12 mouse cellular contexts compared by ENCODE assay signal in the genomic region with DNA sequence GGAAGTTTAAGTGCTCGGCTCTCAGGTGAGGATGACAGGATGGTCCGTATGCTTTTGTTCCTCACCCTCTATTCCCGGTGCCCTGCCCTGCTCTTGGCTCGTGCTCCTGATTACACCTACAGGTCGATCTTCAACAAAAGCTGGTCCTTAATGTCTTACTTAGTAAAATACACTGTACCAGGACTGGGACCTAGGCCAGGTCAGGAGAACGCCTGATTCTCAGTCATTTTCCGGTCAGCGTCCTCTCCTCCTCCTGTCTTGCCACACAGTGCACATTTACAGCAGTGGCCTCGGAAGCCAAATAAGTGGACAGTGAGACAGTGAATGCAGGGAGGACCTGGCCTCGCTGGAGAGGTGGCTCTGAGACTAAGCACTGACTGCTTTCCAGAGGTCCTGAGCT. TPM values are rescaled to one million over a fixed set of nuclear protein-coding genes. Genes with fewer than 3 reads are reported as not detected.
DNase-seq lines count a peak whose midpoint lies in the region; ATAC-seq and TF ChIP-seq lines count a peak whose summit lies in the region.
"Had no signal": no experiment of that assay in that cellular context is flagged by ENCODE, and none has a peak within 500 bp of the region (broad histone marks: within the 10 kb centered on the region; RNA-seq: fewer than 3 reads in every experiment).

No protein-coding gene starts in this region.

- intact Hi-C loops in heart, postnatal 36 days (cut with DNase I), result no loop called here

- no peak for DNase-seq in heart, postnatal 36 days
- peak; percentile 75 for DNase-seq in kidney, adult 2 months
- no peak for DNase-seq in midbrain, embryonic 14.5 days
- DNase-seq in kidney, postnatal 36 days, result peak; percentile 42 to 69
- DNase-seq in frontal cortex, postnatal 14 days (ENCODE audit: low spot score in 2 of 2), result no peak
- DNase-seq: cerebellum, adult 11 months; heart, postnatal 14 days; thymus, postnatal 14 days had no signal

- TF ChIP-seq CTCF in kidney, adult 2 months (conservative IDR thresholded peaks at IDR 0.05; ENCODE audit: insufficient read depth, insufficient read length, low read depth, low read length), result no peak

- H3K27me3 ChIP-seq in heart, embryonic 13.5 days (replicated peaks), result no peaks in the 10 kb centered on the region
- no peaks in the 10 kb centered on the region for H3K27me3 ChIP-seq in kidney, adult 2 months (replicated peaks; ENCODE audit: control insufficient read depth, insufficient read depth, low read length)
- H3K27me3 ChIP-seq in kidney, embryonic 16.5 days (ENCODE audit: insufficient read depth, low read length), result no peaks in the 10 kb centered on the region
- no peaks in the 10 kb centered on the region for H3K27me3 ChIP-seq in midbrain, embryonic 13.5 days
- no peaks in the 10 kb centered on the region for H3K27me3 ChIP-seq in midbrain, embryonic 14.5 days (ENCODE audit: control insufficient read depth, insufficient read depth, low read length)
- H3K27me3 ChIP-seq: embryonic facial prominence, embryonic 13.5 days had no signal

- TF ChIP-seq POLR2A in kidney, adult 2 months (IDR thresholded peaks at IDR 0.05; ENCODE audit: low read depth, low read length), result no peak

- H3K36me3 ChIP-seq in heart, embryonic 13.5 days, result peaks cover 46% of the 10 kb centered on the region
- peaks cover 3% of the 10 kb centered on the region; the same call in 1 of the 2 replicates for H3K36me3 ChIP-seq in kidney, adult 2 months (ENCODE audit: control insufficient read depth, insufficient read depth, low read length)
- H3K36me3 ChIP-seq in kidney, embryonic 16.5 days (ENCODE audit: insufficient read depth, low read length), result peaks cover 30% of the 10 kb centered on the region
- H3K36me3 ChIP-seq in midbrain, embryonic 13.5 days, result peaks cover 38% of the 10 kb centered on the region
- H3K36me3 ChIP-seq in midbrain, embryonic 14.5 days (ENCODE audit: control insufficient read depth, insufficient read depth, low read length), result peaks cover 41% of the 10 kb centered on the region

- H3K9ac ChIP-seq in heart, embryonic 13.5 days, result 0 out of 2 replicates have a peak overlapping the region, but pooled peaks have one; percentile 34
- H3K9ac ChIP-seq in kidney, embryonic 16.5 days (replicated peaks; ENCODE audit: low read length), result no peak overlapping the region
- no peak overlapping the region for H3K9ac ChIP-seq in midbrain, embryonic 13.5 days (replicated peaks)
- H3K9ac ChIP-seq in midbrain, embryonic 14.5 days (replicated peaks; ENCODE audit: low read length), result no peak overlapping the region
- H3K9ac ChIP-seq: embryonic facial prominence, embryonic 13.5 days had no signal

- H3K4me1 ChIP-seq in heart, embryonic 13.5 days, result peaks cover 49% of the 10 kb centered on the region
- peaks cover 22% of the 10 kb centered on the region; the same call in 1 of the 2 replicates for H3K4me1 ChIP-seq in kidney, adult 2 months (ENCODE audit: control insufficient read depth, insufficient read depth, low read length)
- H3K4me1 ChIP-seq in kidney, embryonic 16.5 days (ENCODE audit: insufficient read depth, low read length), result peaks cover 22% of the 10 kb centered on the region
- H3K4me1 ChIP-seq in midbrain, embryonic 13.5 days (replicated peaks), result peaks cover 42% of the 10 kb centered on the region
- peaks cover 14% of the 10 kb centered on the region for H3K4me1 ChIP-seq in midbrain, embryonic 14.5 days (ENCODE audit: control insufficient read depth, insufficient read depth, low read length)

- WGBS in heart, embryonic 13.5 days, result 82% methylated on average over 10 of the region's 10 CpGs
- 57% methylated on average over 10 of the region's 10 CpGs for WGBS in kidney, adult 2 months
- WGBS in kidney, embryonic 16.5 days, result 83% methylated on average over 10 of the region's 10 CpGs
- WGBS in midbrain, embryonic 13.5 days, result 89% methylated on average over 10 of the region's 10 CpGs
- WGBS in midbrain, embryonic 14.5 days, result 89% methylated on average over 10 of the region's 10 CpGs

- no peak overlapping the region for H3K4me2 ChIP-seq in heart, embryonic 13.5 days
- H3K4me2 ChIP-seq in kidney, embryonic 16.5 days (replicated peaks; ENCODE audit: low read depth, low read length), result no peak overlapping the region
- H3K4me2 ChIP-seq in midbrain, embryonic 13.5 days (replicated peaks), result no peak overlapping the region
- no peak overlapping the region for H3K4me2 ChIP-seq in midbrain, embryonic 14.5 days (ENCODE audit: low read length)
- H3K4me2 ChIP-seq: embryonic facial prominence, embryonic 13.5 days had no signal

- H3K27ac ChIP-seq in heart, embryonic 13.5 days (replicated peaks), result peak overlapping the region; percentile 78; the same call in 1 of the 2 replicates
- 0 out of 2 replicates have a peak overlapping the region, but pooled peaks have one; percentile 17 for H3K27ac ChIP-seq in kidney, adult 2 months (ENCODE audit: insufficient read depth, low read depth, low read length)
- H3K27ac ChIP-seq in kidney, embryonic 16.5 days (ENCODE audit: low read length), result no peak overlapping the region; the same call in 1 of the 2 replicates
- H3K27ac ChIP-seq in midbrain, embryonic 13.5 days, result 0 out of 2 replicates have a peak overlapping the region, but pooled peaks have one; percentile 19
- H3K27ac ChIP-seq in midbrain, embryonic 14.5 days (replicated peaks; ENCODE audit: low read depth, low read length), result no peak overlapping the region; the same call in 1 of the 2 replicates
- H3K27ac ChIP-seq: embryonic facial prominence, embryonic 13.5 days had no signal

- no peak for ATAC-seq in heart, embryonic 13.5 days (ENCODE audit: extremely low read depth, insufficient number of reproducible peaks, low FRiP score, low TSS enrichment)
- ATAC-seq in kidney, embryonic 16.5 days (ENCODE audit: low FRiP score, low TSS enrichment), result no peak
- no peak for ATAC-seq in midbrain, embryonic 13.5 days
- ATAC-seq in midbrain, embryonic 14.5 days (ENCODE audit: low FRiP score, low TSS enrichment), result no peak

- no peaks in the 10 kb centered on the region for H3K9me3 ChIP-seq in heart, embryonic 13.5 days
- no peaks in the 10 kb centered on the region for H3K9me3 ChIP-seq in kidney, embryonic 16.5 days (ENCODE audit: low read length)
- H3K9me3 ChIP-seq in midbrain, embryonic 13.5 days, result no peaks in the 10 kb centered on the region
- H3K9me3 ChIP-seq in midbrain, embryonic 14.5 days (ENCODE audit: control insufficient read depth, low read length), result no peaks in the 10 kb centered on the region
- H3K9me3 ChIP-seq: embryonic facial prominence, embryonic 13.5 days had no signal

- no peak overlapping the region for H3K4me3 ChIP-seq in heart, embryonic 13.5 days
- H3K4me3 ChIP-seq in kidney, adult 2 months (ENCODE audit: insufficient read depth, low read depth, low read length), result no peak overlapping the region
- no peak overlapping the region for H3K4me3 ChIP-seq in kidney, embryonic 16.5 days (ENCODE audit: low read length)
- no peak overlapping the region for H3K4me3 ChIP-seq in midbrain, embryonic 13.5 days (replicated peaks)
- H3K4me3 ChIP-seq in midbrain, embryonic 14.5 days (replicated peaks; ENCODE audit: low read depth, low read length), result no peak overlapping the region
- H3K4me3 ChIP-seq: embryonic facial prominence, embryonic 13.5 days had no signal

RNA-seq across cellular contexts. Expression of a gene that starts 12.0 kb away (rescaled TPM):
- polyA plus RNA-seq in heart, embryonic 13.5 days (2015; fragmentation: Nextera tagmentation; extraction: Ambion mirVana), result 95.2 and 103 TPM in 2 replicates
- total RNA-seq in heart, postnatal 36 days (2021), result 10 to 100 TPM; 84.4 to 94.2 TPM
- 40.3 and 44.3 TPM in 2 replicates for polyA plus RNA-seq in kidney, adult 2 months (2012; rRNA removed)
- polyA plus RNA-seq in kidney, embryonic 16.5 days (2015; fragmentation: Nextera tagmentation; extraction: Ambion mirVana), result 98.5 and 101 TPM in 2 replicates
- polyA plus RNA-seq in midbrain, embryonic 13.5 days (2015; fragmentation: Nextera tagmentation; extraction: Ambion mirVana), result 545 and 546 TPM in 2 replicates
- 621 and 628 TPM in 2 replicates for polyA plus RNA-seq in midbrain, embryonic 14.5 days (2014; fragmentation: Nextera tagmentation; extraction: Ambion mirVana)

RNA-seq across cellular contexts. Expression of a gene that starts 43.0 kb away (rescaled TPM):
- 6.0 and 7.0 TPM in 2 replicates for polyA plus RNA-seq in heart, embryonic 13.5 days (2015; fragmentation: Nextera tagmentation; extraction: Ambion mirVana)
- 1 to 10 TPM in 1 of 2 experiments, under 1 TPM in 1; 0.76 to 1.9 TPM for total RNA-seq in heart, postnatal 36 days (2021)
- 5.3 and 6.0 TPM in 2 replicates for polyA plus RNA-seq in kidney, adult 2 months (2012; rRNA removed)
- polyA plus RNA-seq in kidney, embryonic 16.5 days (2015; fragmentation: Nextera tagmentation; extraction: Ambion mirVana), result 12.4 and 16.1 TPM in 2 replicates
- 3.9 and 4.4 TPM in 2 replicates for polyA plus RNA-seq in midbrain, embryonic 13.5 days (2015; fragmentation: Nextera tagmentation; extraction: Ambion mirVana)
- 2.3 and 3.2 TPM in 2 replicates for polyA plus RNA-seq in midbrain, embryonic 14.5 days (2014; fragmentation: Nextera tagmentation; extraction: Ambion mirVana)

RNA-seq across cellular contexts. Expression of a gene that starts 43.3 kb away (rescaled TPM):
- polyA plus RNA-seq in heart, embryonic 13.5 days (2015; fragmentation: Nextera tagmentation; extraction: Ambion mirVana), result 74.6 and 85.2 TPM in 2 replicates
- total RNA-seq in heart, postnatal 36 days (2021), result 10 to 100 TPM; 65.3 to 66.5 TPM
- polyA plus RNA-seq in kidney, adult 2 months (2012; rRNA removed), result 97.0 and 105 TPM in 2 replicates
- polyA plus RNA-seq in kidney, embryonic 16.5 days (2015; fragmentation: Nextera tagmentation; extraction: Ambion mirVana), result 133 and 159 TPM in 2 replicates
- 34.7 and 36.6 TPM in 2 replicates for polyA plus RNA-seq in midbrain, embryonic 13.5 days (2015; fragmentation: Nextera tagmentation; extraction: Ambion mirVana)
- 29.7 and 33.7 TPM in 2 replicates for polyA plus RNA-seq in midbrain, embryonic 14.5 days (2014; fragmentation: Nextera tagmentation; extraction: Ambion mirVana)

RNA-seq across cellular contexts. Expression of a gene that starts 57.6 kb away (rescaled TPM):
- 41.0 and 45.5 TPM in 2 replicates for polyA plus RNA-seq in heart, embryonic 13.5 days (2015; fragmentation: Nextera tagmentation; extraction: Ambion mirVana)
- 10 to 100 TPM; 38.4 to 40.6 TPM for total RNA-seq in heart, postnatal 36 days (2021)
- 63.8 and 68.4 TPM in 2 replicates for polyA plus RNA-seq in kidney, adult 2 months (2012; rRNA removed)
- polyA plus RNA-seq in kidney, embryonic 16.5 days (2015; fragmentation: Nextera tagmentation; extraction: Ambion mirVana), result 54.8 TPM in 2 replicates
- 59.5 and 59.6 TPM in 2 replicates for polyA plus RNA-seq in midbrain, embryonic 13.5 days (2015; fragmentation: Nextera tagmentation; extraction: Ambion mirVana)
- polyA plus RNA-seq in midbrain, embryonic 14.5 days (2014; fragmentation: Nextera tagmentation; extraction: Ambion mirVana), result 57.6 and 66.0 TPM in 2 replicates

RNA-seq across cellular contexts. Expression of a gene that starts 57.6 kb away (rescaled TPM):
- 35.4 and 41.6 TPM in 2 replicates for polyA plus RNA-seq in heart, embryonic 13.5 days (2015; fragmentation: Nextera tagmentation; extraction: Ambion mirVana)
- total RNA-seq in heart, postnatal 36 days (2021), result 10 to 100 TPM; 19.5 to 20.4 TPM
- polyA plus RNA-seq in kidney, adult 2 months (2012; rRNA removed), result 11.3 and 14.6 TPM in 2 replicates
- 52.0 and 59.5 TPM in 2 replicates for polyA plus RNA-seq in kidney, embryonic 16.5 days (2015; fragmentation: Nextera tagmentation; extraction: Ambion mirVana)
- polyA plus RNA-seq in midbrain, embryonic 13.5 days (2015; fragmentation: Nextera tagmentation; extraction: Ambion mirVana), result 63.9 and 68.2 TPM in 2 replicates
- polyA plus RNA-seq in midbrain, embryonic 14.5 days (2014; fragmentation: Nextera tagmentation; extraction: Ambion mirVana), result 67.3 and 72.9 TPM in 2 replicates

Comparison
In these comparisons a context has a peak if more than half of its experiments do, and no peak if none do; other contexts are left out.
1. H3K27ac ChIP-seq: peak in heart, embryonic 13.5 days (single experiment), kidney, adult 2 months (single experiment) and midbrain, embryonic 13.5 days (single experiment); none in kidney, embryonic 16.5 days (single experiment) and midbrain, embryonic 14.5 days (single experiment).
2. DNase-seq: peak in kidney, adult 2 months (single experiment) and kidney, postnatal 36 days (2 of 2); none in heart, postnatal 36 days (0 of 2), midbrain, embryonic 14.5 days (single experiment) and frontal cortex, postnatal 14 days (0 of 2).